Mouse (Mus musculus) testis, adult 2 months (tissue): ENCODE data around the gene Col4a1.

Experiments used
- CTCF ChIP-seq: fragments of 200-500 bp; IDR thresholded peaks from 2 replicates; pipeline ENCODE4 v1.5.1; 2012; ENCODE audit warnings: low read depth, mild to moderate bottlenecking, inconsistent platforms, low read length, moderate library complexity; ENCODE audit not compliant: control insufficient read depth, insufficient read depth, insufficient replicate concordance
- POLR2A ChIP-seq: fragments of 200-500 bp; IDR thresholded peaks from 2 replicates; pipeline ENCODE4 v1.6.1; 2012; ENCODE audit warnings: low read depth, mild to moderate bottlenecking, inconsistent platforms, low read length, moderate library complexity; ENCODE audit not compliant: control insufficient read depth

DNA sequence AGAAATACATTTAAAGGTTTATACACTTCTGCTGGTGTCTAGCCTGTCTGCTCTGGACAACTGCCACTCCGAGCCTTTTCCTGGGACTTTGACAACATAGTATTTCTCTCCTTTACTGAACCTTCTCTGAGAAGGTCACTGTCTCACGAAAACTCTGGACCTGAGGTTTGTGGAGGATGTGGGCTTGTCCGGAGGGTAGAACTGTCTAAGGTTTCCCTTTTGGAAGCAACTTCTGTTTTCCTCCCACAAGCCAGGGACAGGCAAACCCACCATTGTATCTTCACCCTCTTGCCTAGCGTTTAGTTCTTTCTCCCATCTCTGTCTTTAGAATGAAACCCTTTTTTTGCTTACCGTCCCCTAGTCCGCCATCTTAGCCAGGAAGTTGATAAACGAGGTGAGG lies 9.2 kb upstream of the Col4a1 start:
- no peak for TF ChIP-seq CTCF
- TF ChIP-seq POLR2A, result no peak
